Mouse (Mus musculus): ENCODE data around the gene Mmgt2. TPM values are rescaled to one million over a fixed set of nuclear protein-coding genes. Genes with fewer than 3 reads are reported as not detected.
A peak's percentile ranks its signal among the peaks of the same experiment; 100 is the strongest.

Gene Mmgt2
- polyA plus RNA-seq, 1 experiment from 2014 or later, result 30.8 TPM

DNA sequence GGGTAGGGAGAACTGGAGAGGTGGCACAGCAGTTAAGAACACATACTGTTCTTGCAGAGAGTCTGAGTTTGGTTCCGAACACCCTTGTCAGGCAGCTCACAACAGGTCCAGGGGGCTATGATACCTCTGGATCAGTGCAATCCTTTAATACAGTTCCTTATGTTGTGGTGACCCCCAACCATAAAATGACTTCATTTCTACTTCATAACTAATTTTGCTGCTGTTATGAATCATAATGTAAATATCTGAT lies 40.6 kb upstream of the Mmgt2 start:
- no peak overlapping the region for H3K4me2 ChIP-seq (replicated peaks)
- no peak for ATAC-seq (ENCODE audit: low FRiP score, low read depth)
- H3K9me3 ChIP-seq, result no peaks in the 10 kb centered on the region
- WGBS, result 93% methylated on average over 1 of the region's 1 CpGs
- no peak overlapping the region for H3K4me3 ChIP-seq
- H3K27ac ChIP-seq, result no peak overlapping the region
- peaks cover 34% of the 10 kb centered on the region for H3K4me1 ChIP-seq
- H3K36me3 ChIP-seq, result peaks cover 62% of the 10 kb centered on the region
- no peak overlapping the region for H3K9ac ChIP-seq
- H3K27me3 ChIP-seq (replicated peaks), result no peaks in the 10 kb centered on the region

- WGBS, result 83% methylated on average over 10 of the region's 10 CpGs
- Histone ChIP-seq H3K36me3 (peaks cover 58% of the 10 kb centered on the region), H3K27ac (no peak overlapping the region), H3K4me3 (no peak overlapping the region), H3K4me2 (replicated peaks) (no peak overlapping the region), H3K4me1 (peaks cover 37% of the 10 kb centered on the region), H3K27me3 (replicated peaks) (no peaks in the 10 kb centered on the region), H3K9me3 (no peaks in the 10 kb centered on the region), H3K9ac (no peak overlapping the region)
- ATAC-seq (ENCODE audit: low FRiP score, low read depth), result no peak
Observed at GRCm38 (mm10) chr11:62608826-62609675, 39.4 kb upstream of the Mmgt2 start.

DNA sequence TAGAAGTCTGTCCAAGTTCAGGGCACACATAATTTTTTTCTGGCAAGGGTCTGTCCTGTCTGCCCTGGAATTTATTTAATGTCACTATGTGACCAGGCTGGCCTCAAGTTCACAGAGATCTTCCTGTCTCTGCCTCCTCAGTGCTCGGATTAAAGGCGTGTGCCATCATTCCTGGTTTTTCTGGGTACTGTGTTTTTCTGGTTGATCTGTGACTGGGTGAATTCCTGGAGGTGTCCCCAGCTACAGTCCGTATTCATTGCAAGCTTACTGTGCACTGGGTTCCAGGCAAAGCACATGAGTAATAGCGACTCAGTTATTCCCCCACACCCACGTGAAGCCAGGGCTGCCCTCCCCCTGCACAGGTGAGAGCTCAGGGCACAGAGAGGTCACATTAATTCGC lies 38.2 kb upstream of the Mmgt2 start:
- Histone ChIP-seq H3K36me3 (peaks cover 46% of the 10 kb centered on the region), H3K9me3 (no peaks in the 10 kb centered on the region), H3K4me1 (peaks cover 35% of the 10 kb centered on the region), H3K27me3 (replicated peaks) (no peaks in the 10 kb centered on the region), H3K4me3 (no peak overlapping the region), H3K4me2 (replicated peaks) (no peak overlapping the region), H3K27ac (no peak overlapping the region), H3K9ac (no peak overlapping the region)
- WGBS, result 84% methylated on average over 6 of the region's 6 CpGs
- ATAC-seq (ENCODE audit: low FRiP score, low read depth), result no peak

DNA sequence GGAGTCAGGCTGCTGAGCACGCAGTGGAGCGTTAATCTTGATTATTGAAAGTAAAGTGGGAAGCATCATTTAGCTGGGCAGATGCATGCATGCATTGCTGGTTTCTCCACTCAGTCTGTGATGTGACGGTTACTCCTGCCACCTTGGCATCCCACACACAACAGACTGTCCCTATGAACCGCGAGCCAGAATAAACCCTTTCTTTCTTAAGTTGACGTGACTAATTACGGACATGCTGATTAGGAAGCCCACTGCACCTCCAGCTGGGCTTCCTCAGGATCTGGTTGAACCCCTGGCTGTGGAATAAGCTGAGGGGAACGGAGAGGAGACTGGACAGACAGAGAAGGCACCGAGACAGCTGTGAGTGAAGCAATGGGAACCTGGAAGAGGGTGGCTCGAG lies 35.9 kb upstream of the Mmgt2 start:
- 43% methylated on average over 10 of the region's 10 CpGs for WGBS
- H3K4me3 ChIP-seq, result no peak overlapping the region
- ATAC-seq (ENCODE audit: low FRiP score, low read depth), result peak; percentile 37; the same call in 1 of the 2 replicates
- H3K36me3 ChIP-seq, result peaks cover 29% of the 10 kb centered on the region; the same call in 1 of the 2 replicates
- no peak overlapping the region for H3K27ac ChIP-seq
- H3K9me3 ChIP-seq, result no peaks in the 10 kb centered on the region
- peak overlapping the region; percentile 45 for H3K9ac ChIP-seq
- H3K27me3 ChIP-seq (replicated peaks), result no peaks in the 10 kb centered on the region
- peaks cover 27% of the 10 kb centered on the region for H3K4me1 ChIP-seq
- H3K4me2 ChIP-seq (replicated peaks), result peak overlapping the region; percentile 52

- Histone ChIP-seq H3K36me3 (peaks cover 21% of the 10 kb centered on the region; the same call in 1 of the 2 replicates), H3K27me3 (replicated peaks) (no peaks in the 10 kb centered on the region), H3K4me3 (peak overlapping the region; percentile 13), H3K9me3 (no peaks in the 10 kb centered on the region), H3K27ac (peak overlapping the region; percentile 84), H3K4me2 (replicated peaks) (peak overlapping the region; percentile 52), H3K4me1 (peaks cover 27% of the 10 kb centered on the region), H3K9ac (peak overlapping the region; percentile 48)
- 3% methylated on average over 19 of the region's 19 CpGs for WGBS
- peak; percentile 90 for ATAC-seq (ENCODE audit: low FRiP score, low read depth)
Observed at GRCm38 (mm10) chr11:62613657-62614365, 34.7 kb upstream of the Mmgt2 start.

GRCm38 (mm10) chr11:62614876-62615410 lies 33.5 kb upstream of the Mmgt2 start:
- Histone ChIP-seq H3K4me2 (replicated peaks) (peak overlapping the region; percentile 52; the same call in 1 of the 2 replicates), H3K9ac (no peak overlapping the region), H3K4me1 (peaks cover 27% of the 10 kb centered on the region), H3K9me3 (no peaks in the 10 kb centered on the region), H3K27ac (peak overlapping the region; percentile 84; the same call in 1 of the 2 replicates), H3K36me3 (peaks cover 21% of the 10 kb centered on the region; the same call in 1 of the 2 replicates), H3K4me3 (no peak overlapping the region), H3K27me3 (replicated peaks) (no peaks in the 10 kb centered on the region)
- 79% methylated on average over 8 of the region's 8 CpGs for WGBS
- ATAC-seq (ENCODE audit: low FRiP score, low read depth), result no peak

DNA sequence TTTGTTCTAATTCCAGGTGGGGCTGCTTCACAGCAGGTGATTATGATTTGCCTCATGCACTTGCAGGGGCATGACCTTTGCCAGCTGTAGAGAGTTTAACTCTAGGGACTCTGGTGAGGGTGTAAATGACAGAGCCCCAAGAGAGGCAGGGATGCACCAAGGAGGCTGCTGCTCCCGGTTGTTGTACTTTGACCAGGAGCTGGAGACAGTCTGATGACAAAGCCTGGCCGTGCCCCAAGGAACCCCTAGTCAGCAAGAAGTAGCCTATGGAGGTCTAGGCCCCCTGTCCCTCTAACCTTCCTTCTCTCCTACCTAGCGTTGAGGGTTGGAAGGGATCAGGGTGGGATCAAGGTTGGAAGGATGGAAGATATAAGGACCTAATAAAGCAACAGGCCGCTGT lies 33.0 kb upstream of the Mmgt2 start:
- ATAC-seq (ENCODE audit: low FRiP score, low read depth), result no peak
- H3K27ac ChIP-seq, result no peak overlapping the region
- no peak overlapping the region for H3K4me3 ChIP-seq
- no peaks in the 10 kb centered on the region for H3K9me3 ChIP-seq
- WGBS, result 89% methylated on average over 4 of the region's 4 CpGs
- H3K36me3 ChIP-seq, result peaks cover 23% of the 10 kb centered on the region; the same call in 1 of the 2 replicates
- H3K4me1 ChIP-seq, result peaks cover 27% of the 10 kb centered on the region
- H3K9ac ChIP-seq, result no peak overlapping the region
- no peak overlapping the region for H3K4me2 ChIP-seq (replicated peaks)
- no peaks in the 10 kb centered on the region for H3K27me3 ChIP-seq (replicated peaks)

- H3K27ac ChIP-seq, result no peak overlapping the region
- peaks cover 13% of the 10 kb centered on the region for H3K4me1 ChIP-seq
- no peaks in the 10 kb centered on the region for H3K27me3 ChIP-seq (replicated peaks)
- H3K4me2 ChIP-seq (replicated peaks), result no peak overlapping the region
- WGBS, result 93% methylated on average over 8 of the region's 8 CpGs
- no peaks in the 10 kb centered on the region for H3K9me3 ChIP-seq
- H3K9ac ChIP-seq, result no peak overlapping the region
- no peak for ATAC-seq (ENCODE audit: low FRiP score, low read depth)
- no peak overlapping the region for H3K4me3 ChIP-seq
- H3K36me3 ChIP-seq, result peaks cover 23% of the 10 kb centered on the region; the same call in 1 of the 2 replicates
Observed at GRCm38 (mm10) chr11:62621079-62621478, 27.4 kb upstream of the Mmgt2 start.

- Histone ChIP-seq H3K36me3 (peaks cover 23% of the 10 kb centered on the region; the same call in 1 of the 2 replicates), H3K27ac (no peak overlapping the region), H3K9ac (no peak overlapping the region), H3K4me1 (peaks cover 13% of the 10 kb centered on the region), H3K4me3 (no peak overlapping the region), H3K4me2 (replicated peaks) (no peak overlapping the region), H3K27me3 (replicated peaks) (no peaks in the 10 kb centered on the region), H3K9me3 (no peaks in the 10 kb centered on the region)
- ATAC-seq (ENCODE audit: low FRiP score, low read depth), result no peak
- WGBS, result 81% methylated on average over 4 of the region's 4 CpGs
Observed at GRCm38 (mm10) chr11:62621586-62622283, 26.7 kb upstream of the Mmgt2 start.

DNA sequence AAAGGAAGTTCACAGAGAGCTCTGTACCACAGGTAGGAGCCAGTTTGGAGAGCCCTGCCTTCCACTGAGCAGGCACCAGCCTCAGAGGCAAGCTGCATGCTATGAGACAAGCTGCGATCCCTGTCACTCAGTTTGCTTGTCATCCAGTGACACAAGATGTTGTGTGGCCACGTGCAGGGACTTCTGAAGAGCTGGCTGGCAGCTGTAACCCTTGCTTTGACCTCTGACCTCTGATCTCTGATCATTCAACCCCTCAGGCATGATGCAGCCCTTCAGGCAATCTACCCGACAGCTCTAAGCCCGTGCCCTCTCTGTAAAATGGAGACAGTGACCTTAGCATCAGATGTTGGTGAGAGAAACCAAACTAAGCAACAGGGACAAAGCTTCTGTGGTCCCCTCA lies 25.6 kb upstream of the Mmgt2 start:
- no peak overlapping the region for H3K4me2 ChIP-seq (replicated peaks)
- no peaks in the 10 kb centered on the region for H3K27me3 ChIP-seq (replicated peaks)
- peaks cover 16% of the 10 kb centered on the region; the same call in 1 of the 2 replicates for H3K36me3 ChIP-seq
- H3K27ac ChIP-seq, result no peak overlapping the region
- peaks cover 14% of the 10 kb centered on the region for H3K4me1 ChIP-seq
- no peak overlapping the region for H3K4me3 ChIP-seq
- no peaks in the 10 kb centered on the region for H3K9me3 ChIP-seq
- no peak for ATAC-seq (ENCODE audit: low FRiP score, low read depth)
- no peak overlapping the region for H3K9ac ChIP-seq
- 46% methylated on average over 4 of the region's 4 CpGs for WGBS

- H3K4me2 ChIP-seq (replicated peaks), result no peak overlapping the region
- no peaks in the 10 kb centered on the region for H3K9me3 ChIP-seq
- peaks cover 5% of the 10 kb centered on the region; the same call in 1 of the 2 replicates for H3K36me3 ChIP-seq
- H3K4me3 ChIP-seq, result no peak overlapping the region
- no peak overlapping the region; the same call in 1 of the 2 replicates for H3K27ac ChIP-seq
- WGBS, result 65% methylated on average over 10 of the region's 10 CpGs
- no peak overlapping the region for H3K9ac ChIP-seq
- no peaks in the 10 kb centered on the region for H3K27me3 ChIP-seq (replicated peaks)
- ATAC-seq (ENCODE audit: low FRiP score, low read depth), result no peak
- H3K4me1 ChIP-seq, result peaks cover 30% of the 10 kb centered on the region
Observed at GRCm38 (mm10) chr11:62624341-62625291, 23.8 kb upstream of the Mmgt2 start.
